In the genomic region with DNA sequence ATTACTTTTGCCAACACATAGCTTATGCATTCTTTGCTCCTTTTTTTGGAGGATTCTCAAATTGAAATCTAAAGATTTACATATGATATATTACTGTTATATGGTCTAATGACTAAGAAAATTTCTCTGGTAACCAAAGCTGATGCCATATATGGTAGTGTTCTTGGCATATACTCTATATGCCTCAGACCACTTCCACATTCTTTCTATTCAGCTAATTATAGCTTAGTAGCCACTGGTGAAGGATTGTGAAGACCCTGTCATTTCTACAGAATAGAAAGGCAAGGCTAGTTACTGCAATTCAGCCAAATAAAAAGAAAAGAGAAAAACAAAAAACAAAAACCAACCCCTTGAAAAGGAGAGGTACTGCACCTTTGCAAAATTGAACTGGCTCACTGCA, we compare ENCODE assay signal across 8 mouse cellular contexts. TPM values are rescaled to one million over a fixed set of nuclear protein-coding genes. Genes with fewer than 3 reads are reported as not detected.
DNase-seq lines count a peak whose midpoint lies in the region; ATAC-seq and TF ChIP-seq lines count a peak whose summit lies in the region.

No protein-coding gene starts in this region.

- no peak for TF ChIP-seq CTCF in heart, adult 2 months (IDR thresholded peaks at IDR 0.05)
- no peak for TF ChIP-seq CTCF in C2C12 (IDR thresholded peaks at IDR 0.05; ENCODE audit: control insufficient read depth, insufficient read depth, insufficient read length)

- TF ChIP-seq EP300 in heart, adult 2 months (IDR thresholded peaks at IDR 0.05; ENCODE audit: insufficient read depth, low read depth, low read length) = no peak

- H3K4me3 ChIP-seq in heart, adult 2 months = peak overlapping the region; percentile 83
- H3K4me3 ChIP-seq in C2C12 (ENCODE audit: insufficient read depth, poor library complexity, severe bottlenecking) = peak overlapping the region; percentile 85
- peak overlapping the region; percentile 99 for H3K4me3 ChIP-seq in forebrain, embryonic 15.5 days
- H3K4me3 ChIP-seq in liver, embryonic 16.5 days (ENCODE audit: low read depth, low read length) = peak overlapping the region; percentile 57

- DNase-seq in heart, adult 2 months = no peak
- DNase-seq in heart, postnatal 36 days = no peak
- DNase-seq in testis, postnatal 14 days (ENCODE audit: low spot score) = no peak
- no peak for DNase-seq in cerebellum, adult 18-20 months
- no peak for DNase-seq in adrenal gland, adult 2 months

- peak overlapping the region; percentile 66 for H3ac ChIP-seq in C2C12 (ENCODE audit: control insufficient read depth, insufficient read length, low read depth)

- no peak overlapping the region for H3K27ac ChIP-seq in heart, adult 2 months
- H3K27ac ChIP-seq in forebrain, embryonic 15.5 days (replicated peaks) = peak overlapping the region; percentile 49; the same call in 1 of the 2 replicates
- peak overlapping the region; percentile 12; the same call in 1 of the 2 replicates for H3K27ac ChIP-seq in liver, embryonic 16.5 days (ENCODE audit: low read length)

- H3K4me1 ChIP-seq in heart, adult 2 months (ENCODE audit: control insufficient read depth, insufficient read depth, low read length) = peaks cover 10% of the 10 kb centered on the region
- peaks cover 68% of the 10 kb centered on the region for H3K4me1 ChIP-seq in forebrain, embryonic 15.5 days
- peaks cover 25% of the 10 kb centered on the region for H3K4me1 ChIP-seq in liver, embryonic 16.5 days (ENCODE audit: control insufficient read depth, low read depth, low read length)

- no peak for TF ChIP-seq POLR2A in heart, adult 2 months (IDR thresholded peaks at IDR 0.05; ENCODE audit: insufficient read depth, low read depth, low read length)

- H3K36me3 ChIP-seq in heart, adult 2 months (ENCODE audit: control insufficient read depth, insufficient read depth, low read length) = peaks cover 44% of the 10 kb centered on the region
- H3K36me3 ChIP-seq in C2C12 (ENCODE audit: control insufficient read depth, insufficient read depth) = peaks cover 76% of the 10 kb centered on the region
- H3K36me3 ChIP-seq in forebrain, embryonic 15.5 days = peaks cover 2% of the 10 kb centered on the region
- no peaks in the 10 kb centered on the region; the same call in 1 of the 2 replicates for H3K36me3 ChIP-seq in liver, embryonic 16.5 days (ENCODE audit: control insufficient read depth, insufficient read depth)

- intact Hi-C loops in heart, adult 2 months (cut with DNase I) = no loop called here
- intact Hi-C loops in heart, postnatal 36 days (cut with DNase I) = no loop called here

- peak overlapping the region; percentile 18; the same call in 1 of the 2 replicates for H3K9ac ChIP-seq in heart, adult 2 months (ENCODE audit: low read depth, low read length)
- H3K9ac ChIP-seq in forebrain, embryonic 15.5 days (replicated peaks) = peak overlapping the region; percentile 43
- peak overlapping the region; percentile 38 for H3K9ac ChIP-seq in liver, embryonic 16.5 days (ENCODE audit: low read depth, low read length)

- peak overlapping the region; percentile 83 for H3K4me2 ChIP-seq in forebrain, embryonic 15.5 days (replicated peaks)
- peak overlapping the region; percentile 74 for H3K4me2 ChIP-seq in liver, embryonic 16.5 days (ENCODE audit: low read depth, low read length)

- peaks cover 4% of the 10 kb centered on the region; the same call in 1 of the 2 replicates for H3K79me2 ChIP-seq in heart, adult 2 months (replicated peaks; ENCODE audit: control insufficient read depth, insufficient read depth, low read length)
- H3K79me2 ChIP-seq in C2C12 (ENCODE audit: control insufficient read depth, insufficient read depth) = peaks cover 87% of the 10 kb centered on the region

- ATAC-seq in forebrain, embryonic 15.5 days (replicated peaks) = no peak
- ATAC-seq in liver, embryonic 16.5 days (ENCODE audit: low read depth) = no peak

- peaks cover 79% of the 10 kb centered on the region for H3K79me3 ChIP-seq in C2C12 (ENCODE audit: low read depth)

- no peaks in the 10 kb centered on the region for H3K27me3 ChIP-seq in heart, adult 2 months (ENCODE audit: control insufficient read depth, insufficient read depth, low read length)
- H3K27me3 ChIP-seq in C2C12 (ENCODE audit: control insufficient read depth, insufficient read depth, insufficient read length) = no peaks in the 10 kb centered on the region
- H3K27me3 ChIP-seq in forebrain, embryonic 15.5 days = no peaks in the 10 kb centered on the region
- no peaks in the 10 kb centered on the region for H3K27me3 ChIP-seq in liver, embryonic 16.5 days (ENCODE audit: control insufficient read depth, insufficient read depth, low read depth, low read length)

- no peaks in the 10 kb centered on the region for H3K9me3 ChIP-seq in forebrain, embryonic 15.5 days
- H3K9me3 ChIP-seq in liver, embryonic 16.5 days (replicated peaks; ENCODE audit: control insufficient read depth, low read length) = no peaks in the 10 kb centered on the region

TF ChIP-seq in C2C12, 6 proteins besides CTCF, POLR2A, EP300 and RAD21:
- TF ChIP-seq FOSL1 (IDR thresholded peaks at IDR 0.05; ENCODE audit: insufficient read depth, low read length, poor library complexity, severe bottlenecking) (no peak), MYOD1 (IDR thresholded peaks at IDR 0.05; ENCODE audit: control insufficient read depth, insufficient read length, low read depth) (no peak), CEBPB (IDR thresholded peaks at IDR 0.05; ENCODE audit: low read depth) (no peak), MYOG (IDR thresholded peaks at IDR 0.05; ENCODE audit: control insufficient read depth, extremely low read depth, insufficient read length) (no peak), USF1 (IDR thresholded peaks at IDR 0.05; ENCODE audit: low read depth) (no peak), MAX (IDR thresholded peaks at IDR 0.05) (no peak)

RNA-seq across cellular contexts. Expression of a gene that starts 3.6 kb away (rescaled TPM):
- total RNA-seq in heart, adult 2 months (2021) = 10 to 100 TPM; 28.0 to 31.5 TPM
- 5.0 and 9.3 TPM in 2 replicates for polyA plus RNA-seq in heart, adult 2 months (2012; rRNA removed)
- total RNA-seq in heart, postnatal 36 days (2021) = 10 to 100 TPM; 32.7 to 35.6 TPM
- 41.0 TPM for polyA plus RNA-seq in C2C12 (2012; fragmentation: generic; extraction: Trizol)
- polyA plus RNA-seq in forebrain, embryonic 15.5 days (2015; fragmentation: Nextera tagmentation; extraction: Ambion mirVana) = 13.5 and 14.8 TPM in 2 replicates
- polyA plus RNA-seq in liver, embryonic 16.5 days (2015; fragmentation: Nextera tagmentation; extraction: Ambion mirVana) = 7.3 TPM in 2 replicates
- total RNA-seq in adrenal gland, adult 2 months (2021) = 10 to 100 TPM; 48.9 to 58.7 TPM
- 10.1 and 11.0 TPM in 2 replicates for polyA plus RNA-seq in adrenal gland, adult 2 months (2012; rRNA removed)

RNA-seq across cellular contexts. Expression of a gene that starts 27.8 kb away (rescaled TPM):
- 10 to 100 TPM; 75.8 to 80.8 TPM for total RNA-seq in heart, adult 2 months (2021)
- polyA plus RNA-seq in heart, adult 2 months (2012; rRNA removed) = 46.3 and 59.2 TPM in 2 replicates
- 10 to 100 TPM; 70.4 to 83.8 TPM for total RNA-seq in heart, postnatal 36 days (2021)
- 153 TPM for polyA plus RNA-seq in C2C12 (2012; fragmentation: generic; extraction: Trizol)
- 576 and 626 TPM in 2 replicates for polyA plus RNA-seq in forebrain, embryonic 15.5 days (2015; fragmentation: Nextera tagmentation; extraction: Ambion mirVana)
- polyA plus RNA-seq in liver, embryonic 16.5 days (2015; fragmentation: Nextera tagmentation; extraction: Ambion mirVana) = 116 and 120 TPM in 2 replicates
- total RNA-seq in adrenal gland, adult 2 months (2021) = 10 to 100 TPM; 39.2 to 86.1 TPM
- 15.0 and 17.4 TPM in 2 replicates for polyA plus RNA-seq in adrenal gland, adult 2 months (2012; rRNA removed)

RNA-seq across cellular contexts. Expression of a gene that starts 48.7 kb away (rescaled TPM):
- total RNA-seq in heart, adult 2 months (2021) = 1 to 10 TPM; 1.4 TPM
- 4.1 and 7.2 TPM in 2 replicates for polyA plus RNA-seq in heart, adult 2 months (2012; rRNA removed)
- total RNA-seq in heart, postnatal 36 days (2021) = 1 to 10 TPM; 1.2 to 2.2 TPM
- polyA plus RNA-seq in C2C12 (2012; fragmentation: generic; extraction: Trizol) = 0.04 TPM
- polyA plus RNA-seq in forebrain, embryonic 15.5 days (2015; fragmentation: Nextera tagmentation; extraction: Ambion mirVana) = 0.34 and 0.41 TPM in 2 replicates
- 8.5 and 8.7 TPM in 2 replicates for polyA plus RNA-seq in liver, embryonic 16.5 days (2015; fragmentation: Nextera tagmentation; extraction: Ambion mirVana)
- total RNA-seq in adrenal gland, adult 2 months (2021) = 1 to 10 TPM; 2.1 to 2.6 TPM
- 3.8 and 4.7 TPM in 2 replicates for polyA plus RNA-seq in adrenal gland, adult 2 months (2012; rRNA removed)

RNA-seq across cellular contexts. Expression of a gene that starts 56.8 kb away (rescaled TPM):
- total RNA-seq in heart, adult 2 months (2021) = 100 to 1,000 TPM; 304 to 328 TPM
- polyA plus RNA-seq in heart, adult 2 months (2012; rRNA removed) = 298 and 449 TPM in 2 replicates
- 100 to 1,000 TPM; 331 to 351 TPM for total RNA-seq in heart, postnatal 36 days (2021)
- polyA plus RNA-seq in C2C12 (2012; fragmentation: generic; extraction: Trizol) = 4,929 TPM
- 3,682 and 3,685 TPM in 2 replicates for polyA plus RNA-seq in forebrain, embryonic 15.5 days (2015; fragmentation: Nextera tagmentation; extraction: Ambion mirVana)
- polyA plus RNA-seq in liver, embryonic 16.5 days (2015; fragmentation: Nextera tagmentation; extraction: Ambion mirVana) = 2,023 and 2,306 TPM in 2 replicates
- 1,000 to 10,000 TPM; 1,264 to 1,797 TPM for total RNA-seq in adrenal gland, adult 2 months (2021)
- 237 and 265 TPM in 2 replicates for polyA plus RNA-seq in adrenal gland, adult 2 months (2012; rRNA removed)
